Mouse (Mus musculus) thymus, adult 2 months (tissue): ENCODE measurements around the gene Sar1b.

Experiments
- CTCF ChIP-seq: fragments of 200-500 bp; IDR thresholded peaks from 2 replicates; pipeline ENCODE4 v1.5.1; 2012; ENCODE audit warnings: mild to moderate bottlenecking, control low read depth, low read length, moderate library complexity, borderline replicate concordance; ENCODE audit not compliant: control insufficient read depth, poor library complexity, insufficient read depth; ENCODE audit errors: extremely low read depth
- POLR2A ChIP-seq: fragments of 200-500 bp; IDR thresholded peaks from 2 replicates; pipeline ENCODE4 v1.6.1; 2012; ENCODE audit warnings: mild to moderate bottlenecking, low read length, control low read depth, moderate library complexity; ENCODE audit not compliant: control insufficient read depth, poor library complexity, insufficient read depth; ENCODE audit errors: extremely low read depth

DNA sequence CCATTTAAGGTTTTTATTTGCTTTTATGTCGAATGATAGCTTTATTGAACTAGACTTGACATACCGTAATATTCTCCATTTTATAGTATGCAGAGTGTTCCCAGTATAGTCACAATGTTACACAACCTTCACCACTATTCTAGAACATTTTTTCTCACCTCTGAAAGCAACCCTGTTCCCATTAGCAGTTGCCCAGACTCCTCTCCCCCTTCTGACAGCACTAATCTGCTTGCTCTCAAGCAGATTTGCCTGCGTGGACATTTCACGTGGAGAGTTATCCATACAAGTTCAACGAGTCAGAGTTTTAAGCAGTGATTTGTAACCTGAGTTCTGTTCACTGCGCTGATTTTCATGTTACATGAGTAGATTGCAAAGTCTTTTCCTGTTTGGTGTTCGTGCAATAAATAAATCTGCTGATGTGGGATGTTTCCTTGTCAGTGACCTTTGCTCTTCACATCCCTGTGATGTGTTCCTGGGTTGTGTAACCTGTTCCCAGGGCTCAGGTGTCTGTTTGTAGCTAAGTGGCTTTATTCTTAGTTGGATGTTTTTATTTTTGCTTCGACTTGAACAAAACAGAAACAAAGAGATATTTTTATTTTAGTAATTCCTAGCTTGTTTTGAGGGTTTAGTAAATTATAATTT is 4.2 kb downstream of the Sar1b start:
- no peak for TF ChIP-seq POLR2A
- no peak for TF ChIP-seq CTCF
